Mouse (Mus musculus) heart, adult 10 weeks (tissue): ENCODE data around the gene BC067074. TPM values are rescaled to one million over a fixed set of nuclear protein-coding genes. Genes with fewer than 3 reads are reported as not detected.

ENCODE experiments used
- polyA plus RNA-seq: library from polyadenylated mRNA; stranded (reverse); fragments of 350-450 nt; fragmentation: Illumina TruSeq; extraction: RNeasy Lipid Tissue Mini Kit (QIAGEN cat#74804); gene quantifications from one replicate; pipeline ENCODE4 v1.2.3, GENCODE M21; 2014; ENCODE audit warnings: low read depth, low replicate concordance

Gene BC067074
- polyA plus RNA-seq, result 2.0 TPM

GRCm38 (mm10) chr13:113292975-113293706 is at the start of gene BC067074:
Gene BC067074, plus strand, starts transcription at chr13:113293159.

Other genes starting within 250 kb of the BC067074 start
- gene Gpx8, start 246.7 kb upstream of the BC067074 start, polyA plus RNA-seq, result 45.1 TPM
- gene Gzma, start 192.2 kb upstream of the BC067074 start, polyA plus RNA-seq, result not detected
- gene Esm1, start 83.5 kb upstream of the BC067074 start, polyA plus RNA-seq, result 1.1 TPM
- gene Gzmk, start 67.3 kb upstream of the BC067074 start, polyA plus RNA-seq, result not detected